Mouse (Mus musculus) testis, adult 2 months (tissue): ENCODE measurements around the gene Specc1.

ENCODE experiments used
- CTCF ChIP-seq: fragments of 200-500 bp; IDR thresholded peaks from 2 replicates; pipeline ENCODE4 v1.5.1; 2012; ENCODE audit warnings: low read depth, mild to moderate bottlenecking, inconsistent platforms, low read length, moderate library complexity; ENCODE audit not compliant: control insufficient read depth, insufficient read depth, insufficient replicate concordance
- POLR2A ChIP-seq: fragments of 200-500 bp; IDR thresholded peaks from 2 replicates; pipeline ENCODE4 v1.6.1; 2012; ENCODE audit warnings: low read depth, mild to moderate bottlenecking, inconsistent platforms, low read length, moderate library complexity; ENCODE audit not compliant: control insufficient read depth

- TF ChIP-seq CTCF (no peak), POLR2A (no peak)
These were observed 190.1 kb downstream of the Specc1 start for GRCm38 (mm10) chr11:62146661-62147060.
